Mouse (Mus musculus): ENCODE measurements around the gene Ubash3a.
"Not testable (repeated sequence)": the region's sequence is repeated elsewhere in the genome, so short reads cannot be mapped to it uniquely, and the experiment has no call there.

The Ubash3a gene

DNA sequence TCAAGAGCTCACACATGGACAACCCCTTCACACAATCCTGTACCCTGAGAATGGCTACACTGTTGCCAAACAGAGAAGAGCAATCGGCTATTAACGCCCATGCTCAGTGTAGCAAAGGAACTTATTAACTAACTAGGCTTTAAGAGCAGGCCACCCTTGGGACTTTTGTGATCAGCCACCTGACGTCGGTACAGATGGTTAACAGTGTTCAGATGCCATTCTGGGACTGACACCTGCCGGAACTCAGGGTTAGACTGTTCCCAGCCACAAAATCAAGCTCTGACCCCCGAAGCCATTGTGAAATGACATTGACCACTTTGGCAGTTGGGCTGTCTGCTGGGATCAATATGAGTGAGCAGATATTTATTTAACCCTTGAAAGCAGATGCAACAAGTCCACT, 53.7 kb downstream of the Ubash3a start:
- peak; percentile 44 to 60 for DNase-seq

DNA sequence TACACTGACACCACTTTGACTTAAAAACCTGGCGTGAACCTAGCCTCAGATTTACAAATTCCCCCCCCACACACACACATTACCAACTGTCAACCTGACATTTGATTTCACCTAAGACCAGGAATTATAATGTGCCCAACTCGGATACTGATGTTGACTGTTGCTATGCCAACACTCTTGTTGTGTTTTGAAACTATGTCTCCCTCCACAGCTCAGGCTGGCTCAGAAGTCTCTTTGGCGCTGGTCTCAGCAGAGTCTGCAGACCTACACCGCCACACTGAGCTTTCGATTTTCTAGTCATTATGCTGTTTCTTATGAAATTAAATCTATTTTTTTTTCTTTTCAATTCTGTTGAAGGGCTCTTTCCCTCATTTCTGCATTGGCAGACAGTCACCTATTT, 55.0 kb downstream of the Ubash3a start:
- no peak for DNase-seq

DNA sequence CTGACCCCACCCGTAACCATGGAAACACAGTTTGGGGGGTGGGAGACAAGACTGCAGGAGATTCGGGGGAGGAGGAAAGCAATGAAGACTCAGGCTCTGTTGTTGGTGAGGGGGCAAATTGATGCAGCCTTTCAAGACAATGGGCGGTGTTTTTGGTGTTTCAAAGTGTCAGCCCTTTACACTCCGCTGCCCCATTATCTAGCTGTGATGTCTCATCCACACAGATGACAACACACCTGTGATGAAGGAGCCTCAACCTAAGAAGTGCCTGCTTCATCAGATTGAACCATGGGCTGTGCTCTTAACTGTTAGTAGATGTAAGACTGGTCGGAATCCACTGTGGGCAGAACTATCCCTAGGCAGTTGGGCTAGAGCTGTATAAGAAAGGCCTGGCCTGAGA, 56.1 kb downstream of the Ubash3a start:
- no peak for DNase-seq

DNA sequence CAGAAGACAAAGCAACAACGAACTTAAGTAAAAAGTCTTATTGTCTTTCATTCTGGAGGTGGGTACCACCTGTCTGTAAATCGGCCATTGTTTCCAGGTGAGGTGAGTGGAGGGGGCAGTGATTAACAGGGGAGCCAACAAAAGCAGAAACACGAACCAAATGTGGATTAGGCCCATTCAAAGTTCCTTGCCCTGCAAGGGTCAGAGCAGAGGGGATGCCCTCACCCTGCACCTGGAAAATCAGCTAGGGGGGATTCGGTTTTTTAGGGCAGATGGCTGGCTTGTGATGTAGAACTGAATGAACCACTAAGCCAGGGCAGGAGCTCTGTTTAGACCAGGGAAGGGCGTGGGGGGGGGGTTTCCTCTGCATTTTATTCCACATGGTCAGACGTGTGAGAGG, 56.7 kb downstream of the Ubash3a start:
- no peak for DNase-seq

DNA sequence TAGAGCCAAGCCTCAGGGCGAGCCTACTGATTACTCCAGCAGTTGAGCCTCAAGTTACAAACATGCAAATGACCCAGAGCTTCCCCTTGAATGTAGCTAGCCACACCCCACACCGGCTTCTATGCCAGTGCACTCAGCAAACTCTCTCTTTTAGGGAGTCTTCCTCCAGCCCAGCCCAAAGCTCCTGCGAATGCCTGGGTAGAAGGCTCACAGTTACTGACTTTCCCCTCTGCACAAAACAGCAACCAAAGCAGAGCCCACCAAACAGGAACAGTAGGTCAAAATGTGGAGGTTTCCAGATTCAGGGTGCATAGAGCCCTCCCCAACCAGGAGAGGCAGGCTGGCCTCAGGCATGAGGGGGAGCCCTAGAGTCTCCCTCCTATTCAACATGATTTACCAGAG, 57.5 kb downstream of the Ubash3a start:
- no peak for DNase-seq

DNA sequence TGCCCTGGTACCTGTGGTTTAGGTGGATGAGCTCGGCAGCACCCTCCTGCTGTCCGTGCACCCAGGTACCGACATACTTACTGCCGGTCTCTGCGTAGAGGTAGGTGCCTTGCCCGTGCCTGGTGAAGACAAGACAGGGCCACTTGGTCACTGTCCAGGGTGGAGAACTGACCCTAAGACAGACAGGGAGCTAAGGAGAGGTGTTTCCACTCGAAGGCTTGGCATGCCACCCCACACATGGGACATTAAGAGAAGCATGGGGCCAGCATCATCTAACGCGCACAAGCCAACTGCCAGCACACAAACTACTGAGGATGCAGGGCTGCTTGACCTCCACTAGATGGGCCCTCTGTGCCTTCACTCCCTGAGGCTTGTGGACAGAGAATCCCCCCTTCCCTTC, 58.2 kb downstream of the Ubash3a start:
- DNase-seq = no peak

DNA sequence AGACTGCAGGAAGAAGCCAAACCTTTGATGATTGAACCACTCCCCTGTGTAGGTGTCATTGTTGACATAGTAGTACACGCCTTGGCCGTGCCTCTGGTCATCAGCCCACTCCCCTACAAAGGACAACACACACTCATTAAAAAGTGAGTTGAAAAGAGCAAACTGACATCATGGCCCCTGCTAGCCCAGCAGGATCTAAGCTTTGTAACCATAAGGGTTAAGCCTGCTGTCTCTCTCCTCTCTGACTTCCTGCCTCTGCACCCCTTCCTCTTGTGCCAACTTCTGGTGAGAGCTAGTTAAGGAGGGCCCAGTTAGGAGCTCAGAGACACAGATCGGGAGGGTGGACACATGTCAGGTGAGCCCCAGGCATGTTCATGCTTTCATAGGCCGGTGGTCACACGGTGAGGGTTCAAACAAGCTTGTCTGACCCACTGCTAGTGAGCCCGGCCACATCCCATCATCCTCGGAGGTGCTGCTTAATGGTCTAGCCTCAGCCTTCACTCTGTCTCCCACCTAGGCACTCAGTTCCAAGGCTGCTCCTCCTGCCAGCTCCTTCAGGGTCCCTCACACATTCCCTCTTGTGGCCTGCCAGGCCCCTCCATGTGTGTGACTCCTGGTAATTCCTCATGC, 58.8 kb downstream of the Ubash3a start:
- no peak for DNase-seq

DNA sequence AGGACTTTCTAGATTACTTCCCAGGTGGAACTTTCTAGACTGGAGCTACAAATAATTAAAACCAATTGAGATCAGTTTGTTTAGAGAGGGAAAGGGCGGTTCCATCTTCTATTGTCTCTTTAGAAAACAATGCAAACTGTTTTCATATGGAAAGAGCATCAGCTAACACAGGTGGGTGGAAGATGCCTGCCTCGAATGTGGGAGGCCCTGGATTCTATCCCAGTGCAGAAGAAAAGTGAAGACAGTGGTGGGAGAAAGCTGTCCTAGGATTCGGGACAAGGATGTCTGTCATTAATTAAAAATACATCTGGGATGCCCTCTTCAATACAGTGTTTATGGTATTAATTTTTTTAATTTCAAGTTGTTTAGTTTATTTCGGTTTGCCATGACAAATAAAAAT, 59.5 kb downstream of the Ubash3a start:
- no peak for DNase-seq

DNA sequence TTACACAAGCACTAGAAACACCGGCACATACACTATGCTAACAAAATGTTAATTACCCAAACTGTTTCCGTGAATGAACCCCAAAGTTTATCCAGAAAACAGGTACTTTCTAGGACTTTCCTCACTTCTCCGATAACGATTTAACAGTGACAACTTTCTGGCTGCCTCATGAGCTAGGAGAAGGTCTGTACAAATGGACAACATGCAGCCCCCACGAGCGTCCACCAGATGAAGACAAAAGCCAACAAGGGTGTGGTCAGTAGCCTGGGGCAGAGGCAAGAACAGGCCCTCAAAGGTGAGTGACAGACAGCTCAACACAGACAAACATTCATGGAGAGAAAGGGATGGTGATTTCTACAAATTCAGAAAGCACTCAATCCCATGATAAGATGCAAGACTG, 59.9 kb downstream of the Ubash3a start:
- no peak for DNase-seq

DNA sequence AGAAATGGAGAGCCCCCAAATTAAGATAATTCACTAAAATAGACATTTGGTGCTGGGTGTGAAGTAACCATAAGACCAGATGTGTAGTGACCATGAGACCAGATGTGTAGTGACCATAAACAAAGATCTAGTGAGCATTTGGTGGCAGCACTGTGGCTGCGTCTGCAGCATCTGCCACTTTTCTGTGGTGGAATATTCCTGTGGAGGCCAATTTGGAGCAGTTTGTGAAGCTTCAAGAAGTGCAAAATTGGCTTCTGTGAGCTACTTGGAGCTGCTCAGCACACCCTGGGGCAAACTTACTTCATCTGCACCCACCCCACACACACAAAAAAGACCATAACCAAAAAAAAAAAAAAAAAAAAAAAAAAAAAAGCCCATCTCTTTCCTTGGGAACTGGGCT, 60.3 kb downstream of the Ubash3a start:
- no peak for DNase-seq

DNA sequence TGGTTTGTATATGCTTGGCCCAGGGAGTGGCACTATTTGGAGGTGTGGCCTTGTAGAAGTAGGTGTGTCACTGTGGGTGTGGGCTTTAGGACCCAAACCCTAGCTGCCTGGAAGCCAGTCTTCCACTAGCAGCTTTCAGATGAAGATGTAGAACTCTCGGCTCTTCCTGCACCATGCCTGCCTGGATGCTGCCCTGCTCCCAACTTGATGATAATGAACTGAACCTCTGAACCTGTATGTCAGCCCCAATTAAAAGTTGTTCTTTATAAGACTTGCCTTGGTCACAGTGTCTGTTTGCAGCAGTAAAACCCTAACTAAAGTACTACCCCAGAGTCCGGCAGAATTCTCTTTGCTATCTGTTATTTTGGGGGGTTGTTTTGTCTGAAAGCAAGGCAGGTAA, 62.1 kb downstream of the Ubash3a start:
- no peak for DNase-seq

DNA sequence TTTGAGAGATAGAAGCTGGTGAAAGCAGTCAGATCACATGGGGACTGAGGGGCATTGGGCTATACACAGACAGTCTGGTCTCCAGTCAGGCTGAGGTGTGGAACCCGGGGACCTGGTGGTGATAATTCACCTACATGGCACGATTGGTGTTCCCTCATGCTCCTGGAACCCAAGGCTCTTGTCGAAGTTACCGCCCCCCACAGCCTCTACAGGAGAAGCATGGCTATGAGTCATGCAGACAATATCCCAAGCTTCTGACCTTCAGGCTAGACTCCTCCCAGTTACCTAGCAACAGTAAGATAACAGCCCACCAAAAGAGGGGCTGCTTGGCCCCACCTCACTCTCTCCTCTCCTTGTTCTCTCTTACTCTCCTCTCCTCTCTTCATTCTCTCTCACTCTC, 62.6 kb downstream of the Ubash3a start:
- no peak for DNase-seq

DNA sequence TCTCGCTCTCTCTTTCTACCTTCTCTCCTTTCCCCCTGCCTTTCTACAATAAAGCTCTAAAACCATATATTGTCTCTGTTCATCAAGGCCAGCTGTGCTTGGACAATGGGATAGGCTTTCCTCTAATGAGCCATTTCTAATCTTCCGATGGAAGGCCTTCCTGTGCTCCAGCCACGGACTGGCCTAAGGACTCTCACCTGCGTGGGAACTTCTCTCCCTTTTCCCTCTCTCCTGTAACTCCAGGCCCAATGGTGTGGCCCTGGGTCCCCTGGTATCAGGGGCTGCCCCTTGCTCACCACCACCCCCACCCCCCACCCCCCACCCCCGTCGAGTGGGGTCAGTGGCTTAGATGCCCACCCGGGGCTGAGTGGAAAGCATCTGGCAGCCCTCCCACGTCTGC, 63.1 kb downstream of the Ubash3a start:
- not testable (repeated sequence) for DNase-seq

DNA sequence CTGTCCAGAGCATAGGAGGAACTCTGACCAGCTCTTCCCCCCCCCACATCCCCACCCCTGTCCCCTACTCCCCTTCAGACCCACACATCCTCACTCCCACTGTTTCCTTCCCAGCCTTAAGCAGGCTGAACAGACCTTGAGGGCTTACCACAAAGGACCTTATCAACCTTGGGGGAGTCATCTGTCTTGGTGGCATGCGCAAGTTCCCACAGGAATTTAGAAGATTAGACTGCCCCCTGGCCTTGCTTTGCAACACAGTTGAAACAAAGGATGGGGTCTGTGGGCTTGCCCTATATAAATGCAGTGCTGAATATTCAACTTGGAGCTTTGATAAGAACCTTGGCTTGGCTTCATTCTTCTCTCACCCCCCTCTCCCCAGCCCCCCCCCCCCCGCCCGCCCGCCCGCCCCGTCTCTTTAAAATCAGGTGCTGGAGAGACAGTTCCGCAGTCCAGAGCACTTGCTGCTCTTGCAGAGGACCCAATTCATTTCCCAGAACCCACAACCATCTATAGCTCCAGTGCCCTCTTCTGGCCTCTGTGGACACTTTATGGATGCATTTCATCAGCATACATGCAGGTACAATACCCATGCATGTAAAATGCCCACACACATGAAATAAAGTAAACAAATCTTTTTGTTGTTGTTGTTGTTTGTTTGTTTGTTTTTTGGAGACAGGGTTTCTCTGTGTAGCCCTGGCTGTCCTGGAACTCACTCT, 63.6 kb downstream of the Ubash3a start:
- DNase-seq = peak in 1 of 2 experiments; percentile 33

DNA sequence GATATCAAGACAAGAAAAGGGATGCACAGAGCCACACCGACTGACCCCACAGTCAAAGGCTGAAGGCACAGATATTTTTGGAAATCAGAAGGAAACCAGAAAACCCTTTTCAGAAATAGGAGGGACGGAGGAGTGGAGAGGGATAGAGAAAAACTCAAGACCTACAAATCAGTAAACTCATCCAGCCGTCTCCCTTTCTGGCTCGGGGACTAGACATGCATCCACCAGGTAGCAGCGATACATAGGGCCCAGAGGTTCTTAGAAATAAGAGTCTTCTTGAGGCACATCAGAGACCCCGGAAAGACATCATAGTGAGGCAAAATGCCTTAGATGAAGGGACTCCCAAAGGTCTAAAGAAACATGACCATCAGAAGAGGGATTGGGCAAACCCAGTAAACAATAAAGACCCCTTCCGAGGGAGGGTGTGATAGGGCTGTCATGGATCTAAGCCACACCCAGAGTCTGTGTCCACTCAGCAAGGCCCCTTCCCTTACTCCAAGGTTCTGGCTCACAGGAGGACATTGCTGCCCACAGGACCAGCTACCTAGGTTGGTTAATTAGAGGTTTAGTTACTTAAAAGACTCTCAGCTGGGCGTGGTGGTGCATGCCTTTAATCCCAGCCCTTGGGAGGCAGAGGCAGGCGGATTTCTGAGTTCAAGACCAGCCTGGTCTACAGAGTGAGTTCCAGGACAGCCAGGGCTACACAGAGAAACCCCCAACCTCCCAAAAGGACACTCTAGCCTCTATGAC, 64.9 kb downstream of the Ubash3a start:
- DNase-seq = no peak

DNA sequence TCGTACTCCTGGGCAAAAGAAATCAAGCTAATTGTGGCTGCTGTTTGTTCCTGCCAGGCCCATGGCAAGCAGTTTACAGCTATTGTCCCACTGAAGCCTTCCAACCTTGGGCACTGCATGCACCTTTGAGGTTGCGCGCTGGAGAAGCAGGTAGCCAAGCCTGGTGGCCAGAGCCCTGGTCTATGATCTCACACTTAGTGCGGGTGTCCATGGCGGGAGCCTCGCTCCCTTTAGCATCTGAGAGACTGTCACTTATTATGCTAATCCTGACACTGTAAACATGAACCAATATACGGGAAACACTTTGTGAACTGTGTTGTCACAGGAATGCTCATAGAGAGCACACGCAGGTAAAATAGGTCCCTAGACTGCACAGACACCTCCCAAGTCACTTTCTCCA, 66.0 kb downstream of the Ubash3a start:
- no peak for DNase-seq

DNA sequence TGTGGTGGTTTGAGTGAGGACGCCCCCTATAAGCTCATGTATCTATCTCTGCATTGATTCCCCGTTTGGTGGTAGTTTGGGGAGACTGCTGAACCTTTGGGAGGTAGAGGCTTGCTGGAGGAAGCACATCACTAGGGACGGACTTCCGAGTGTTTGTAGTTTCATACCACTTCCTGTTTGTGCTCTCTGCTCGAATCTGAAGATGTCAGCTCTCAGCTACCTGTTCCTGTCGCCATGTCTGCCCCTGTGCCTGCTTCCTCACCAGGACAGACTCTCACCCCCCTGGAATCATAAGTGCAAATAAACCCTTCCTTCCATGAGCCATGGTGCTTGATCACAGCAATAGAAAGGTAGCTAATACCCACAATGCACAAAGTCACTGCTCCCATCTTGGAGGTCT, 67.5 kb downstream of the Ubash3a start:
- no peak for DNase-seq

DNA sequence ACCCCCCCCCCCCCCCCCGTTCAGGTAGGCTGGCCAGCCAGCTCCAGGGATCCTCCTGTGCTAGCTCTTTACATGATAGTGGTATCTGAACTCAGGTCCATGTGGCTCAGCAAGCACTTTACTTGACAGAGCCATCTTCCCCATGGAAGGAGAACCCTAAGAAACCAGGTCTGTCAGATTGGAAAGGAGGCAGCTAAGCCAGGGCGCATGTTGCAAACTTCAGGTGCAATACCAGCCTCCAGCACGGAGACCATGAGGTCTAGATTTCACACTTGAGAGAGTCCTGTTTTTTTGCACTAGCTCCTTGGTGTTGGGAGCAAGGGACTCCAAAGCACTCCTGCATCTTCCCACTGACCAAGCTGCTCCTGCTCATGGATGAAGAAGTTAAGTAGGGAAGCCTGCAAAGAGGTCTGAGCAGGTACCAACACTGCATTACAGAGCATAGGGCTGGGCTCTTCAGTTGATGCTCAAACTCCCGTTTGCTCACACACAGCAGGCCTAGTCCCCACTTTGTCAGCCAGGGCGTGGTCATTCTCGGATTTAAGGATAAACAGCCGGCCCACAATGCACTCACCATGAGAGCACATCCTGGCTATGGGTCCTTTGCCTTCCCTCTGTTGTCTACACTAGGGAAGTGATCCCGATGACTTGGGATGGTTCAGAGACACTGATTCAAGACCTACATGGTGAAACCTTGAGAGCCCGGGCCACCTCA, 68.7 kb downstream of the Ubash3a start:
- DNase-seq = no peak

DNA sequence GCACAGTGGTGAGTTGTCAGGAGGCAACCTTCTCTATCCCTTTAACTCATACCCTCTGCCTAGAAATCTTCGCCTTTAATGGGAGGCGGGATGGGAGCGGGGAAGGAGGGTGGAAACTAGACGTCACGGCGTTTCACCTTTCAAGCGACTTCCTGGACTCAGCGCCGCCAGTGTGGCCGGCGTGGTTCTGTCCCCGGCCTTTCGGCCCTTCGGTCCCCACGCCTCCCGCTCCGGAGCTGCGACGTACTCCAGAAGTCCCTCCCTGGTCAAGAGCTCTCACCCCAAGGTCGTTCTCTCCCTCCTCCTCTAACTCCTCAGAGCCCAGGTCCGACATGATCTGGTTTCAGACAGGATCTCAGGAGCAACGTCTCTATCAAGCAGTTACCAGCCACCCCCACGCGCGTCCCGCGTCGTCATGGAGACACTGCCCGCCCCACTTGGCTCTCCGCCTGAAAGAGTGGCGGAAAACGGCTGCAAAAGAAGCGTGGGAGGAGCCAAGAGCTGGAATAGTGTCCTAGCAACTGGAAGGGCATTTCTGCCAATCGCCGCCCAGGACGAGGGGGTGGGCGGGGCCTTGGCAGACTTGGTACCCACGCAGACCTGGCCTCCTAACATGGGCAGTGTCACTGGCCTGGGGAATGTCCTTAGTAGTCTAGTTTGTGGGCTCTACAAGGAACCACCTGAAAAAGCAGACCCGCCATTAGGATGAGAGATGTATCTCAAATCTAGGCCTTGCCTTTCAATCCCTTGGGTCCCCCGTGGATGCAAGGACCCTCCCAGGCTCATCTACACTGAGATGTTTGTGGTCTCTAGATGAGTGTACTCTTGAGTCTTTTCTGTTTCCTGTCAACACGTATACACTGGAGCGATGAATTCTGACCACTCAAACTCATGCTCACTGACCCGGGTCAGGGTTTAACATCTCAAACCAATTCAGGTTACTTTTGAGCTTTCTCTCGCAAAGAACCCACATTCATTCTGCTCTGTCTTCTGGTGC, 69.5 kb downstream of the Ubash3a start, which contains the start of gene Rsph1:
Gene Rsph1, minus strand, starts transcription at position 462 of the 997 bp plus-strand sequence.
- DNase-seq = peak; percentile 99 to 100

DNA sequence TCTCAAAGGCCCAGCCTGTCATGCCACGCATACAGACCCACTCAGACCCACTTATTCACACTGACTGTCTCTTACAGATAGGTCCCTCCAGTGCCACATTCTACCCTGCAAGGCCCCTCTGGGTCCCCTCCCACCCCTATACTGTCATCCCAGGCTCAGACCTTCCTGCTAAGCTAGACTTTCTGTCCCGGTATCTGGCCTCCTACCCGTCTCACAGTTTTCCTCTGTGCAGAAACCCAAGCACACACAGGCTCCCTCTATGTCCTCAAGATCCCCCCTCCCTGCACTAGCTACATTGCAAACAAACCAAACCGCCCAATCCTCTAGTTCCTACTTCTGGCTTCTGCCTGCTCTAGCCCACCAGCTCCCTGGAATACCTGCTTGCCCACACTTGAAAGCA, 70.3 kb downstream of the Ubash3a start:
- no peak for DNase-seq

DNA sequence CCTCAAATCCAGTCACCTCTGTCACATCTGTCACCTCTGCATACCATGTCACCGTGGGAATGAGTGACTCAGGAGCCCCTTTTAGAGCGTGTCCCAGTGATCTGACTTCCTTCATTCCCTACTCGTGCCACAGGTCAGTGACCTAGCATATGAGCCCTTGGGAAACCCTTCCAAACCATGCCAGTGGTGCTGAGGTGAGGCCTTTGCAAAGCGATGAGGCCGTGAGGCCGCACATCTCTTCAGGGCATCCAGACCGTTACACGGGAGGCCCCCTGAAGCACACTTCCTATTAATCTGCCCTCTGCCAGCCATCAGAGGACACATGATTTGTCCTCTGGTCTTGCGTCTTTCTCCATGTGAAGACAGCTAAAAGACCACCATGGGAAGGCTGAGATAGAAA, 71.9 kb downstream of the Ubash3a start:
- no peak for DNase-seq

DNA sequence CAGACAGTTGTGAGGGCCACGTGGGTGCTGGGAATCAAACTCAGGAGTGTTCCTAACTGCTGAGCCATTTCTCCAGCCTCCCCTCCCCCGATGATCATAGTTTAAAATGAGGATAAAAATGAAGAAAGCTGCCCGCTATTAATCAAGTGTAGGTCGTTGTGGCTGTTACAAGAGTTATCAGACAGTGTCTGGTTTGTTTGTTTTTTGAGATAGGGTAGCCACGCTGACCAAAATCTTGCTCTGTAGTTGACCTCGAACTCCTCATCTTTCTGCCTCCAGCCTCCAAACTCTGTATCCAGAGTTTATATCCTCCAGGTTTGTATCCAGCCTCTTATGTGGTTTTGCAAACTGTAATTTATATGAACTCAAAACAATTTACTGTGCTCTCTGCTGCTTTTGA, 72.6 kb downstream of the Ubash3a start:
- no peak for DNase-seq

Data from kidney, postnatal 36 days (tissue).